Mouse (Mus musculus): ENCODE measurements at regions not wholly inside any gene's neighbourhood (a gene's known extent, or its start where the extent isn't known, plus 50 kb on each side); places are given as distances from the start of the nearest gene placed in this dataset.

GRCm38 (mm10) chr7:72469691-72470090 is 163.3 kb upstream of the Mctp2 start:
- H3K27me3 ChIP-seq: no peaks in the 10 kb centered on the region
- no peak overlapping the region for H3K4me3 ChIP-seq (replicated peaks)
- H3K4me2 ChIP-seq (replicated peaks): no peak overlapping the region
- no peaks in the 10 kb centered on the region for H3K4me1 ChIP-seq
- H3K36me3 ChIP-seq: no peaks in the 10 kb centered on the region
- H3K27ac ChIP-seq (replicated peaks): 0 out of 2 replicates have a peak overlapping the region, but pooled peaks have one; percentile 0
- H3K9me3 ChIP-seq (replicated peaks): no peaks in the 10 kb centered on the region
- H3K9ac ChIP-seq: no peak overlapping the region
- no peak for ATAC-seq (ENCODE audit: insufficient number of reproducible peaks, low FRiP score, low TSS enrichment, low read depth)
- WGBS: 24% methylated on average over 2 of the region's 2 CpGs

- ATAC-seq (ENCODE audit: insufficient number of reproducible peaks, low FRiP score, low TSS enrichment, low read depth): no peak
- Histone ChIP-seq H3K4me2 (replicated peaks) (no peak overlapping the region), H3K27me3 (no peaks in the 10 kb centered on the region), H3K9ac (no peak overlapping the region), H3K4me1 (peaks cover 2% of the 10 kb centered on the region), H3K36me3 (no peaks in the 10 kb centered on the region), H3K27ac (replicated peaks) (no peak overlapping the region), H3K9me3 (replicated peaks) (no peaks in the 10 kb centered on the region), H3K4me3 (replicated peaks) (no peak overlapping the region)
- WGBS: 34% methylated on average over 4 of the region's 4 CpGs
These were observed 168.3 kb upstream of the Mctp2 start for GRCm38 (mm10) chr7:72474751-72475150.

- no peak overlapping the region for H3K9ac ChIP-seq
- no peaks in the 10 kb centered on the region for H3K9me3 ChIP-seq (replicated peaks)
- H3K27me3 ChIP-seq: no peaks in the 10 kb centered on the region
- no peak for ATAC-seq (ENCODE audit: insufficient number of reproducible peaks, low FRiP score, low TSS enrichment, low read depth)
- no peak overlapping the region for H3K4me2 ChIP-seq (replicated peaks)
- no peaks in the 10 kb centered on the region for H3K36me3 ChIP-seq
- H3K27ac ChIP-seq (replicated peaks): peak overlapping the region; percentile 63
- no peak overlapping the region for H3K4me3 ChIP-seq (replicated peaks)
- peaks cover 8% of the 10 kb centered on the region for H3K4me1 ChIP-seq
- WGBS: 48% methylated on average over 1 of the region's 1 CpGs
These were observed 172.5 kb upstream of the Mctp2 start for GRCm38 (mm10) chr7:72478936-72479335.

GRCm38 (mm10) chr7:72481275-72481674 is 174.9 kb upstream of the Mctp2 start:
- no peak for ATAC-seq (ENCODE audit: insufficient number of reproducible peaks, low FRiP score, low TSS enrichment, low read depth)
- Histone ChIP-seq H3K4me3 (replicated peaks) (no peak overlapping the region), H3K36me3 (no peaks in the 10 kb centered on the region), H3K27me3 (no peaks in the 10 kb centered on the region), H3K27ac (replicated peaks) (peak overlapping the region; percentile 67), H3K4me2 (replicated peaks) (no peak overlapping the region), H3K9me3 (replicated peaks) (no peaks in the 10 kb centered on the region), H3K9ac (no peak overlapping the region), H3K4me1 (peaks cover 8% of the 10 kb centered on the region)
- WGBS: 56% methylated on average over 2 of the region's 2 CpGs

- H3K9ac ChIP-seq: no peak overlapping the region
- H3K27me3 ChIP-seq: no peaks in the 10 kb centered on the region
- no peak overlapping the region for H3K27ac ChIP-seq (replicated peaks)
- no peak overlapping the region for H3K4me2 ChIP-seq (replicated peaks)
- no peaks in the 10 kb centered on the region for H3K9me3 ChIP-seq (replicated peaks)
- H3K4me3 ChIP-seq (replicated peaks): no peak overlapping the region
- H3K36me3 ChIP-seq: no peaks in the 10 kb centered on the region
- no peaks in the 10 kb centered on the region for H3K4me1 ChIP-seq
- no peak for ATAC-seq (ENCODE audit: insufficient number of reproducible peaks, low FRiP score, low TSS enrichment, low read depth)
These were observed 183.8 kb upstream of the Mctp2 start for GRCm38 (mm10) chr7:72490161-72490560.

GRCm38 (mm10) chr7:72493292-72493691 is 186.9 kb upstream of the Mctp2 start:
- no peak overlapping the region for H3K9ac ChIP-seq
- H3K4me1 ChIP-seq: no peaks in the 10 kb centered on the region
- no peaks in the 10 kb centered on the region for H3K9me3 ChIP-seq (replicated peaks)
- H3K27me3 ChIP-seq: no peaks in the 10 kb centered on the region
- no peak for ATAC-seq (ENCODE audit: insufficient number of reproducible peaks, low FRiP score, low TSS enrichment, low read depth)
- H3K27ac ChIP-seq (replicated peaks): no peak overlapping the region
- no peak overlapping the region for H3K4me2 ChIP-seq (replicated peaks)
- H3K36me3 ChIP-seq: no peaks in the 10 kb centered on the region
- no peak overlapping the region for H3K4me3 ChIP-seq (replicated peaks)

- 0 out of 2 replicates have a peak overlapping the region, but pooled peaks have one; percentile 39 for H3K27ac ChIP-seq (replicated peaks)
- H3K27me3 ChIP-seq: no peaks in the 10 kb centered on the region
- no peak overlapping the region for H3K4me2 ChIP-seq (replicated peaks)
- no peaks in the 10 kb centered on the region for H3K36me3 ChIP-seq
- H3K9ac ChIP-seq: no peak overlapping the region
- H3K4me3 ChIP-seq (replicated peaks): no peak overlapping the region
- 58% methylated on average over 7 of the region's 7 CpGs for WGBS
- H3K9me3 ChIP-seq (replicated peaks): no peaks in the 10 kb centered on the region
- no peaks in the 10 kb centered on the region for H3K4me1 ChIP-seq
- ATAC-seq (ENCODE audit: insufficient number of reproducible peaks, low FRiP score, low TSS enrichment, low read depth): no peak
These were observed 190.7 kb upstream of the Mctp2 start for GRCm38 (mm10) chr7:72496933-72497631.

GRCm38 (mm10) chr7:72498562-72499230 is 192.3 kb upstream of the Mctp2 start:
- no peak for ATAC-seq (ENCODE audit: insufficient number of reproducible peaks, low FRiP score, low TSS enrichment, low read depth)
- Histone ChIP-seq H3K9me3 (replicated peaks) (no peaks in the 10 kb centered on the region), H3K4me3 (replicated peaks) (no peak overlapping the region), H3K4me1 (no peaks in the 10 kb centered on the region), H3K27me3 (no peaks in the 10 kb centered on the region), H3K9ac (no peak overlapping the region), H3K27ac (replicated peaks) (peak overlapping the region; percentile 28; the same call in 1 of the 2 replicates), H3K4me2 (replicated peaks) (no peak overlapping the region), H3K36me3 (no peaks in the 10 kb centered on the region)
- 44% methylated on average over 4 of the region's 4 CpGs for WGBS

- Histone ChIP-seq H3K9me3 (replicated peaks) (no peaks in the 10 kb centered on the region), H3K4me3 (replicated peaks) (no peak overlapping the region), H3K36me3 (no peaks in the 10 kb centered on the region), H3K9ac (no peak overlapping the region), H3K27me3 (no peaks in the 10 kb centered on the region), H3K4me1 (no peaks in the 10 kb centered on the region; the same call in 1 of the 2 replicates), H3K4me2 (replicated peaks) (no peak overlapping the region), H3K27ac (replicated peaks) (no peak overlapping the region)
- ATAC-seq (ENCODE audit: insufficient number of reproducible peaks, low FRiP score, low TSS enrichment, low read depth): no peak
- 67% methylated on average over 5 of the region's 5 CpGs for WGBS
These were observed 193.4 kb upstream of the Mctp2 start for GRCm38 (mm10) chr7:72499788-72500187.

- 72% methylated on average over 3 of the region's 3 CpGs for WGBS
- H3K4me2 ChIP-seq (replicated peaks): no peak overlapping the region
- no peaks in the 10 kb centered on the region for H3K27me3 ChIP-seq
- H3K4me3 ChIP-seq (replicated peaks): no peak overlapping the region
- ATAC-seq (ENCODE audit: insufficient number of reproducible peaks, low FRiP score, low TSS enrichment, low read depth): no peak
- H3K9ac ChIP-seq: no peak overlapping the region
- H3K4me1 ChIP-seq: no peaks in the 10 kb centered on the region; the same call in 1 of the 2 replicates
- H3K36me3 ChIP-seq: no peaks in the 10 kb centered on the region
- H3K9me3 ChIP-seq (replicated peaks): no peaks in the 10 kb centered on the region
- H3K27ac ChIP-seq (replicated peaks): no peak overlapping the region
These were observed 193.8 kb upstream of the Mctp2 start for GRCm38 (mm10) chr7:72500190-72500589.

GRCm38 (mm10) chr7:72500996-72501395 is 194.6 kb upstream of the Mctp2 start:
- Histone ChIP-seq H3K27ac (replicated peaks) (no peak overlapping the region), H3K4me2 (replicated peaks) (no peak overlapping the region), H3K4me1 (peaks cover 6% of the 10 kb centered on the region; the same call in 1 of the 2 replicates), H3K36me3 (no peaks in the 10 kb centered on the region), H3K27me3 (no peaks in the 10 kb centered on the region), H3K9me3 (replicated peaks) (no peaks in the 10 kb centered on the region), H3K4me3 (replicated peaks) (no peak overlapping the region), H3K9ac (no peak overlapping the region)
- ATAC-seq (ENCODE audit: insufficient number of reproducible peaks, low FRiP score, low TSS enrichment, low read depth): no peak
- 54% methylated on average over 6 of the region's 6 CpGs for WGBS

GRCm38 (mm10) chr7:72501431-72501830 is 195.0 kb upstream of the Mctp2 start:
- no peak overlapping the region for H3K9ac ChIP-seq
- no peaks in the 10 kb centered on the region for H3K27me3 ChIP-seq
- H3K4me3 ChIP-seq (replicated peaks): no peak overlapping the region
- peaks cover 6% of the 10 kb centered on the region; the same call in 1 of the 2 replicates for H3K4me1 ChIP-seq
- ATAC-seq (ENCODE audit: insufficient number of reproducible peaks, low FRiP score, low TSS enrichment, low read depth): no peak
- H3K9me3 ChIP-seq (replicated peaks): no peaks in the 10 kb centered on the region
- WGBS: 89% methylated on average over 3 of the region's 3 CpGs
- H3K4me2 ChIP-seq (replicated peaks): no peak overlapping the region
- no peak overlapping the region for H3K27ac ChIP-seq (replicated peaks)
- H3K36me3 ChIP-seq: no peaks in the 10 kb centered on the region

Measured in embryonic facial prominence, embryonic 15.5 days (tissue).